Mouse (Mus musculus) macrophage (primary cell): ENCODE data around the gene Il17rb. TPM values are rescaled to one million over a fixed set of nuclear protein-coding genes. Genes with fewer than 3 reads are reported as not detected.

ENCODE experiments used
- H3K27ac ChIP-seq: fragments of 350-480 bp; formaldehyde crosslinking; 2 replicates; pipeline ENCODE4 v1.9.0; 2021
- H3K36me3 ChIP-seq: fragments of 350-480 bp; formaldehyde crosslinking; 2 replicates; pipeline ENCODE4 v1.9.0; 2021; ENCODE audit errors: inconsistent target
- H3K4me3 ChIP-seq: fragments of 350-480 bp; formaldehyde crosslinking; 2 replicates; pipeline ENCODE4 v1.9.0; 2021; ENCODE audit errors: inconsistent target
- H3K79me2 ChIP-seq: fragments of 350-480 bp; formaldehyde crosslinking; 2 replicates; pipeline ENCODE4 v1.9.0; 2021; ENCODE audit errors: inconsistent target
- WGBS: methylation state at CpG from one replicate; pipeline ENCODE4 v1.1.7; 2026; ENCODE audit warnings: inconsistent platforms; ENCODE audit not compliant: missing documents; 5-methylcytosine and 5-hydroxymethylcytosine counted together
- polyA plus RNA-seq: library from polyadenylated mRNA; stranded (reverse); fragments of 250-400 nt; gene quantifications from 3 replicates; pipeline ENCODE4 v1.2.4, GENCODE M21; 2018; ENCODE audit warnings: inconsistent platforms

Il17rb gene
- polyA plus RNA-seq, 1 experiment from 2014 or later: not detected

- no peaks in the 10 kb centered on the region for H3K79me2 ChIP-seq
- peaks cover 40% of the 10 kb centered on the region for H3K36me3 ChIP-seq
- no peak overlapping the region for H3K4me3 ChIP-seq
- H3K27ac ChIP-seq: no peak overlapping the region
Measured at GRCm38 (mm10) chr14:29997345-29997744, 11.4 kb downstream of the Il17rb start.

- H3K79me2 ChIP-seq: no peaks in the 10 kb centered on the region
- no peak overlapping the region for H3K27ac ChIP-seq
- H3K36me3 ChIP-seq: peaks cover 52% of the 10 kb centered on the region
Measured at GRCm38 (mm10) chr14:29996000-29996751, 12.5 kb downstream of the Il17rb start.

DNA sequence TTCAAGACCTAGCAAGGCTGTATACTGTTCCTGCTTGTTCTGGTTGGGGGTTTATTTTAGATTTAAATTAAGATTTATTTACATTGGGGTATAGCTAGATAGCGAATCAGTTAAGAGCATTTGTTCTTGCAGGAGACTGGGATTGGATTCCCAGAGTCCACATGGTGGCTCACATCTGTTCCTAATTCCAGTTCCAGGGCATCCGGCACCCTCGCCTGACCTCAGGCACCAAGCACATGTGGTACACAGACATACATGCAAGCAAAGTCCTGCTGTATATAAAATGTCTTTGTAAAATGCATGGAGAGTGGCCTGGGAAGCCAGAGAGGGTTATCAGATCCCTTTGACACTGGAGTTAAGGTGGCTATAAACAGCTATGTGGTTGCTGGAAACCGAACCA lies 13.7 kb downstream of the Il17rb start:
- WGBS: 91% methylated on average over 4 of the region's 4 CpGs

More at GRCm38 (mm10) chr14:29996000-29996751, 12.5 kb downstream of the Il17rb start:
- no peak overlapping the region for H3K4me3 ChIP-seq
- WGBS: 95% methylated on average over 11 of the region's 11 CpGs

GRCm38 (mm10) chr14:29988337-29988736 lies 20.4 kb downstream of the Il17rb start:
- 98% methylated on average over 4 of the region's 4 CpGs for WGBS
- H3K27ac ChIP-seq: no peak overlapping the region
- no peak overlapping the region for H3K4me3 ChIP-seq
- H3K36me3 ChIP-seq: peaks cover 98% of the 10 kb centered on the region
- H3K79me2 ChIP-seq: no peaks in the 10 kb centered on the region

More for the DNA sequence above, 13.7 kb downstream of the Il17rb start:
- H3K79me2 ChIP-seq: no peaks in the 10 kb centered on the region
- H3K36me3 ChIP-seq: peaks cover 62% of the 10 kb centered on the region
- no peak overlapping the region for H3K4me3 ChIP-seq
- no peak overlapping the region for H3K27ac ChIP-seq

- H3K36me3 ChIP-seq: peaks cover 98% of the 10 kb centered on the region
- H3K4me3 ChIP-seq: no peak overlapping the region
- H3K27ac ChIP-seq: no peak overlapping the region
- WGBS: 98% methylated on average over 9 of the region's 9 CpGs
- no peaks in the 10 kb centered on the region for H3K79me2 ChIP-seq
Measured at GRCm38 (mm10) chr14:29987739-29988138, 21.0 kb downstream of the Il17rb start.

DNA sequence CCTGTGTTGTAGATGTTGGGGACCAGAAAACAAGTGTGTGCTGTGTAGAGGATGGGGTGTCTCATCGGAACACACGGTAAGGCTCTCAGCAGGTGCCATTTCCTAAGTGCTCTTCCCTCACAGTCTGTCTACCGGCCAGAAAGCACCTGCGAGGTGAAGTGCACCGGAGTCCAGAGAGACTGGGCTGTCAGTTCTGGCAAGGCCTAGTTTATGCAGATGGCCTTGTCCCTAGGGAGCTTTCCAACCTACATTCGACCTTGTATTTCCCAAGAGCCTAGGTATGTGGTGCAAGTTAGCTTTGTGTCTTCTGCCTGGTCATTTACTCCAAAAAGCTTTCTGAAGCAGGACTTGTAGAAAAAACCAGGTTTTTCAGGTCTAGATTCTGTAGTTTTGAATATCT lies 21.4 kb downstream of the Il17rb start:
- Histone ChIP-seq H3K4me3 (no peak overlapping the region), H3K79me2 (peaks cover 3% of the 10 kb centered on the region; the same call in 1 of the 2 replicates), H3K36me3 (peaks cover 98% of the 10 kb centered on the region), H3K27ac (no peak overlapping the region)
- 99% methylated on average over 6 of the region's 6 CpGs for WGBS

DNA sequence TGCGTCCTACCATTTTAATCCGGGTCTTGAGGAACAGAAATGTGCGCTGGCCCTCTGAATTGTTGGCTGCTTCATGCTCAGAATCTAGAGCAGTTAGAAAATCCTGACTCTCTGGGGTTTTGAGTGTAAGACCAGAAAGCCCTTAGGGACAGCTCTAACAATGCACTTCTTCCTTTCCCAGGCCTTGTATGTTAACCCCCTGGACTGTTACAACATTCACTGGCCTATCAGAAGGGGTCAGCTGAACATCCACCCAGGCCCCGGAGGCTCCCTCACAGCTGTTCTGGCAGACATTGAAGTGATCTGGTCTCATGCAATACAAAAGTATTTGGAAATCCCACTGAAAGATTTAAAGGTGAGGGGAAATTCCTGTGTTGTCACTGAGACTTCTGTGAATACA lies 22.6 kb downstream of the Il17rb start:
- Histone ChIP-seq H3K36me3 (peaks cover 98% of the 10 kb centered on the region), H3K79me2 (peaks cover 14% of the 10 kb centered on the region; the same call in 1 of the 2 replicates), H3K4me3 (no peak overlapping the region), H3K27ac (no peak overlapping the region)
- 92% methylated on average over 4 of the region's 4 CpGs for WGBS

- H3K36me3 ChIP-seq: peaks cover 53% of the 10 kb centered on the region
- H3K79me2 ChIP-seq: peaks cover 43% of the 10 kb centered on the region
- H3K27ac ChIP-seq: no peak overlapping the region
- 84% methylated on average over 10 of the region's 10 CpGs for WGBS
- H3K4me3 ChIP-seq: no peak overlapping the region
Measured at GRCm38 (mm10) chr14:29980447-29981205, 28.1 kb downstream of the Il17rb start.

DNA sequence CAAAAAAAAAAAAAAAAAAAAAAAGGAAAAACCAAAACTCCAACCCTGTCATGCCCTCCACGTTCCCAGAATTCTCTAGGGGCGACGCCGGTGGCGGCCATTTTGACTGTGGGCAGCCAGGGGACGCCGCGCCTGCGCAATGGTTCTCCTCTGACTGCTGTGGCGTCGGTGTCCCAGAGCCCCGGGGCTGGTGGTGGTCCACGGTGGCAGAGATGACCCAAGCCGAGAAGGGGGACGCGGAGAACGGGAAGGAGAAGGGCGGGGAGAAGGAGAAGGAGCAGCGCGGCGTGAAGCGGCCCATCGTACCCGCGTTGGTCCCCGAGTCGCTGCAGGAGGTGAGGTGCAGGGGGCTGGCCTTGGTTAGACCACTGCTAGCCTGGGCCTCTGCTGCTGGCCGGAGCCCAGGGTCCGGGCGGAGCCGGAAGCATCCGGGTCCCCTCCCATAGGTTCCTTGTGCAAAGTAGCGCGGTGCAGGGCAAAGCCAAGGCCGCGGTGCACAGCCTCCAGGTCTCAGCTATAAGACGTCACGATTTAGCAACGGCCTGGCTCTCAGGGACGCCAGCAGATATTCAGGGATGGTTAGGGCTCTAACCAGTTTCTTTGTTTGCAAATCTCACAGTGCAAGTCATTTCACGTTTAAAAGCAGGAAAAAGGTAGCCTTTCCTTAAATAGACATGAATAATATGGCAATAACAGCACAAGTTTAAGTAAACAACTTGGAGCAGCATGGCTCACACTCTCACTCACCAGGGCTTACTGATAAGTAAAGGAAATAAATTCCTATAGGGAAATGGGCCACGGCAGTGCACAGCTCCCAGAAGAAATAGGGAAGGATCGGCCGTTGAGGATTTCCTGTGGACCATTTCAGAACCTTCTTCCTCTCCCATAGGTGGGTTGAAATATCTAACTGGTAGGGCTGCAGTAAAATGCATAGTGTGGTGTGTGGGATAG lies 30.2 kb downstream of the Il17rb start, which contains the start of gene Actr8:
Actr8 (plus strand) TSS at position 84 of the 951 bp plus-strand sequence.
- H3K36me3 ChIP-seq: peaks cover 49% of the 10 kb centered on the region
- H3K27ac ChIP-seq: peak within 1 kb of the TSS; percentile 66
- H3K79me2 ChIP-seq: peaks cover 43% of the 10 kb centered on the region
- WGBS: under 1% methylated on average over 44 of the region's 44 CpGs
- H3K4me3 ChIP-seq: peak within 1 kb of the TSS; percentile 74

DNA sequence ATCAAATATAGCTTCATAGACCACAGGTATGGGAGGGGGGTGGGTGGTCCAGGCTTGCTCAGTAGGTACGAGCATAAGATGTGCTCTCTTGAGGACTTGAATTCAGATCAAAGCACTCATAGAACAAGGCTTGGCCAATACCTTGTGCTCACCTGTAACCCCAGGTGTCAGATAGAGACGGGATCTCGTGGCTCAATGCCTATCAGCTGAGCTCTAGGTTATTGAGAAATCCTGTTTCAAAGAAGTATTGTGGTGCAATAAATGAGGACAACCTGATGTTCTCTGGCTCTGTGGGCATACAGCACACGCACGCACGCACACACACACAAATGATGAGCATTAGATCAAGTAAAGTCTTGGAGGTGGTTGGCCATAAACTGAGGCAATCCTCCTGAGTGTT lies 31.8 kb downstream of the Il17rb start:
- H3K27ac ChIP-seq: no peak overlapping the region
- peaks cover 49% of the 10 kb centered on the region for H3K36me3 ChIP-seq
- no peak overlapping the region for H3K4me3 ChIP-seq
- WGBS: 100% methylated on average over 5 of the region's 6 CpGs
- H3K79me2 ChIP-seq: peaks cover 49% of the 10 kb centered on the region

DNA sequence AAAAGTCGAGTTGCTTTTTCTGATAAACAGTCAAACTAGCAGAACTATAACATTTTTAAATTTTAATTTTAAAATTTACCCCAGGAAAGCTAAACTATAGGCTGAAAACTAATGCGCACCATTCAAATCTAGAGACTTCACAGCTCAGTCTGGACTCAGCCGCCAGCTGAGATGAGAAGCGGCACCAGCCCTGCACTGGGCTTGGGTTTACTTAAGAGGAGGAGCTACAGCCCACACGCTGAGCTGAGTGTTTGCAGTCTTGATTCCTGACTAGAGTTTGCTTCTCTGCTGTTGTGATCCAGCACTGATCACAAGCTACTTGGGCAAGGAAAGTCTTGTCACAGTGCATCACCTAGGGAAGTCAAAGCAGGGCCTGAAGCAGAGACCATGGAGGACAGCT lies 36.7 kb downstream of the Il17rb start:
- WGBS: 100% methylated on average over 5 of the region's 5 CpGs
- H3K27ac ChIP-seq: no peak overlapping the region
- H3K36me3 ChIP-seq: peaks cover 51% of the 10 kb centered on the region
- H3K79me2 ChIP-seq: peaks cover 58% of the 10 kb centered on the region
- H3K4me3 ChIP-seq: no peak overlapping the region

DNA sequence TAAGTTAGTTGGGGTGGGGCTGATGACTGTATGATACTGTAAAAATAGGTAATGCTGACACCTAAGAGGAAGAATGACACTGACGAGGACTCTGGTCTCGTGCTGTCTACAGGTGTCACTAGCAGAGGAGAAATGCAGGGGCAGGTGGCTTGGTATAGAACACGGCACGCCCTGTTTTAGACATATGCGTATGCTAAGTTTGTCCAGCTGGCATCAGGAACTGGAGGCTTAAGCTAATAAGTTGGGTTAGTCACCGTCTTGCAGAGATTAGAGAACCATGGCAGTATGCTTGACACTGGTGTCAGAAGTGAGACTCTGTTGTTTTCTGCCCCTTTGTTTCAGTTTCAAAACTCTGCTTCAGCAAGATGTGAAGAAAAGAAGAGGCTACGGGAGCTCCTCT lies 37.2 kb downstream of the Il17rb start:
- Histone ChIP-seq H3K36me3 (peaks cover 51% of the 10 kb centered on the region), H3K79me2 (peaks cover 58% of the 10 kb centered on the region), H3K27ac (no peak overlapping the region), H3K4me3 (no peak overlapping the region)
- WGBS: 96% methylated on average over 7 of the region's 7 CpGs

DNA sequence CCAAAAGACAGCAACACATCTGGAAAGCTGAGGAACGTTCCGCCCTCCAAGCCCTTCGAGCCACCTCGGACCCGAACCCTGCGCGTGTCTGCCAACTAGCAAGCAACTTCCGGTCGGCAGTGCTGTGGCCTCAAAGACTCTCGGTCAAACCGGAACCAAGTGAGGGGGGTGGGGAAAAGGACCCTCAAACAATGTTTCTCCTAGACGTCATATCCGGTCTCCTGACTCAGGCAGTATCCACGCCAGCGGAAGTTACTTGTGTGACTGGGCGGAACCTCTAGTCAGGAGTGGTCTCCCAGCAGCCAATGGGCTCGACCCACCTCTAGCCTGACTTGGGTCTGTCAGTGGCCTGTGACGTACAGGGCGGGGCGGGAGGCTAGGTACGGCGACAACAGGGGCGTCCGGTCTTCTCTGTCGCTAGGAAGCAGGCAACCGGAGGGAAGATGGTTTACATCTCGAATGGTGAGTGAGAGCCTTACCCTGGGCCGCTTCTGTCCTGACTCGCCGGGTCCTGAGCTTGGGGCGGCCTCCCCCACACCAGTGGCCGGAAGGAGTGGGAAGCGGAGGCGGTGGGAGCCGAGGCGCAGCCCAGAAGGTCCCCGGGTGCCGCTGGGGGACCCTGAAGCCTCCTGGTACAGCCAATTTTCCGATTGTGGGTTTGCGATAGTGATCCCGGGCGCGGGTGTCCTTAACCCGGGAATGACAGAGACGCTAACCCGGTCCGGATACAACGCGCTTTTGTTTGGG lies 40.4 kb downstream of the Il17rb start, which contains the start of gene Selenok:
Selenok (plus strand) TSS at position 234 of the 747 bp plus-strand sequence.
- under 1% methylated on average over 49 of the region's 49 CpGs for WGBS
- H3K36me3 ChIP-seq: peaks cover 30% of the 10 kb centered on the region
- peak within 1 kb of the TSS; percentile 91 for H3K4me3 ChIP-seq
- H3K27ac ChIP-seq: peak within 1 kb of the TSS; percentile 78
- H3K79me2 ChIP-seq: peaks cover 58% of the 10 kb centered on the region
